Mouse (Mus musculus) lung, adult 2 months (tissue): ENCODE results near the gene Ptpn1.

Source experiments
- CTCF ChIP-seq: fragments of 200-500 bp; IDR thresholded peaks from 2 replicates; pipeline ENCODE4 v1.5.1; 2011; ENCODE audit warnings: mild to moderate bottlenecking, low read length, control low read depth; ENCODE audit not compliant: insufficient read depth
- POLR2A ChIP-seq: fragments of 200-500 bp; IDR thresholded peaks from 2 replicates; pipeline ENCODE4 v1.6.1; 2011; ENCODE audit warnings: low read depth, mild to moderate bottlenecking, control low read depth, low read length, borderline replicate concordance; ENCODE audit errors: extremely low read depth

DNA sequence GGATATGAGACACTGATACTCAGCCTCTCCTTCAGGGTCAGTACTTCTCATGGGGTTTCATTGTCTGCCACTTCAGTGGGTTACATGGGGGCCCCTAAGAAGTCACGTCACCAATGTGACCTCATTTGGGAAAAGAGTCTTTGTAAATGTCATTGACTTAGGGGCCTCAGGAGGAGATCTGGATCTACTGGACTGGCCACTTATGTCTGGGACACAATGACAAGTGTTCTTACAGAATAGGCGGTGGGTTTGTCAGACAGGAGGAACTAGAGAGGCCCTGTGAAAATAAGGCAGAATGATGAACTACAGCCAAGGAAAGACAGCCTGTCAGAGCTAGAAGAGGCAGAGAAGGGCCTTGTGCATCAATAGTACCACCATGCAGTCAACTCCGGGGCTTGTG is 2.9 kb upstream of the Ptpn1 start:
- TF ChIP-seq CTCF (no peak), POLR2A (no peak)
